Mouse (Mus musculus): ENCODE measurements around the gene 1700016C15Rik. TPM values are rescaled to one million over a fixed set of nuclear protein-coding genes. Genes with fewer than 3 reads are reported as not detected.

1700016C15Rik gene
- 0.23 TPM in 1 of 2 replicates, not detected in the other for polyA plus RNA-seq (2012; rRNA removed; ENCODE audit: low replicate concordance)

GRCm38 (mm10) chr1:177729043-177730024 lies at the start of gene 1700016C15Rik:
Gene 1700016C15Rik, plus strand, starts transcription at chr1:177729814.

DNA sequence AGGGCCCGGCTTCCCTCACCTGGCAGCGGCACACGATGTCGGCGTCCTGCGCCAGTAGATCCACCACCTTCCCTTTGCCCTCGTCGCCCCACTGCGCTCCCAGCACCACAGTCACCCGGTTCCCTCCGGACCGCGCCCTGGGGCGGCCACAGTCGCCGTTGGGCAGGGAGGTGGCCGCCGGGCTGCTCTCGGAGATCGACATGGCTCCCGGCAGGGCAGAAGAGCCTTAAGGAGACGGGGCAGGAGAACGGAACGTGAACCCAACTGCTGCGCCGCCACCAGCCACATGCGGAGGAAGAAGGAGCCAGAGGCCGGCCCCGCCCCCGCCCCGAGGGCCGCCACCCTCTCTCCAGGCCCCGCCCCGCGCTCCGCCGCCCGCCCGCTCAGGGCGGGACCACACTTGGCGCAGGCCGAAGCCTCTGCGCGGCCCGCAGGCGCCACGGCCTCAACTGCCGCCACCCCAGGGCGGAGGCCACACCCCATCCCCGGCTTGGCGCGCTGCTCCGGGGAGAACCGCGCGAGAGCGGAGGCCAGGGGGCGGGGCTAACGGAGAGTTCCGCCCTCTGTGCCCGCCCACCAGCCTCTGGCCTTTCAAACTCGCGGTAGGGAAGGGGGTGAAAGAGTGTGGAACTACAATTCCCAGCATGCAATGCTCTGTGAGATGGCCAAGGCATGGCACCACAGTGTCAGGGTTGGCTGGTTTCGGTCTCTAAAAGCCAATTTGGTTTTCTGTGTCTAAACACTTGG lies 66.8 kb downstream of the 1700016C15Rik start, which contains the start of gene Adss:
TSS of gene Adss (minus strand) at position 319 of the 747 bp plus-strand sequence.

Other genes starting within 250 kb of the 1700016C15Rik start
- gene Adss, start 66.7 kb downstream of the 1700016C15Rik start, polyA plus RNA-seq (2012; rRNA removed; ENCODE audit: low replicate concordance) = 13.4 and 18.1 TPM in 2 replicates